Mouse (Mus musculus): ENCODE data around the gene Pde6h. TPM values are rescaled to one million over a fixed set of nuclear protein-coding genes. Genes with fewer than 3 reads are reported as not detected.

The Pde6h gene
- polyA plus RNA-seq, 1 experiment, result 0.12 TPM

DNA sequence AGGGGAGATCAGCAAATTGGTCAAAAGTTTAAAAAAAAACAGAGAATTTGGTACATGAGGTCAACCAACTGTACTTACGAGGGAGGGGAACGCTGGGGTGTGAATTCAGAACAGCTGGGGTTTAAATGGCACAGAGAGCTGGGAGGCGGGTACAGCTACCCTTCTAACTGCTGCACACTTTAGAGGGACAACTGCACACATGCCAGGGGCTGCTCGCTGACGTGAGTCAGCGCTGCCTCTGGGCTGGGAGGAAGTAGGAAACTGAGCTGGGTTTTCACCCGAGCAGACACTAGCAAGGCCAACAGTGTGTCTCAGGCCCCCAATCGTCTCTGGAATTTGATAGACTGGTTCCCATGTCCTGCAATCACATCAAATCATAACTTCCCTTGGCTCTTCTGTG is 1.4 kb downstream of the Pde6h start:
- H3ac ChIP-seq (ENCODE audit: control insufficient read depth, insufficient read length), result no peak overlapping the region
- no peak for TF ChIP-seq POLR2AphosphoS2 (IDR thresholded peaks at IDR 0.05; ENCODE audit: insufficient read length, low read depth)
- peak in 2 of 3 experiments; percentile 89 to 93 for TF ChIP-seq MYOD1 (IDR thresholded peaks at IDR 0.05; ENCODE audit: control insufficient read depth in 1 of 3, insufficient read length in 2 of 3, low read depth in 2 of 3)
- peak; percentile 40 for TF ChIP-seq TCF3 (IDR thresholded peaks at IDR 0.05; ENCODE audit: insufficient read length, low read depth)
- TF ChIP-seq MYOG (IDR thresholded peaks at IDR 0.05; ENCODE audit: control insufficient read depth in 1 of 3, insufficient read depth in 1 of 3, insufficient read length in 2 of 3, low read depth in 2 of 3), result peak; percentile 34 to 96 (median 86)
- H3K36me3 ChIP-seq (ENCODE audit: control insufficient read depth, insufficient read depth), result no peaks in the 10 kb centered on the region
- H3K79me2 ChIP-seq (ENCODE audit: control insufficient read depth, insufficient read depth), result no peaks in the 10 kb centered on the region
- H3K4me3 ChIP-seq, result no peak overlapping the region
- no peaks in the 10 kb centered on the region for H3K27me3 ChIP-seq (ENCODE audit: control insufficient read depth, insufficient read depth, insufficient read length)
- H3K4me2 ChIP-seq (ENCODE audit: low read depth), result peak overlapping the region; percentile 14

DNA sequence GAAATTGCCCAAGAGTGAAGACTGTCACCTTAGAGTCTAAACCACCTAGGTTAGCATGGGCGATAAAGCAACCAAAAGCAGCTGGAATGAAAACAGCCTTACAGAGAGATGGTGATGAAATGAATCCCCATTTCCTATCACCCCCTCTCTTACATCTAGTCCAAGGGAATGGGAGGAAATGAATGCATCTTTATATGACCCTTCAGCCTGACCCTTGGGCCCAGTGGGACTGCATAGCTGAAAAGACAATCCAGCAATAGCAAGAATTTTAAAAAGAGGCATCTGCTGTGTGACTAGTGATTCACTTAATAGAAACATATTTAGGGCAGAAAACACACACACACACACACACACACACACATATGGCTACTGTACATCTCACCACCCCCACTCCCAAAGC is 4.0 kb downstream of the Pde6h start:
- H3K36me3 ChIP-seq (ENCODE audit: control insufficient read depth, insufficient read depth), result no peaks in the 10 kb centered on the region
- no peak overlapping the region for H3K4me3 ChIP-seq
- no peak overlapping the region for H3ac ChIP-seq (ENCODE audit: control insufficient read depth, insufficient read length)
- no peaks in the 10 kb centered on the region for H3K27me3 ChIP-seq (ENCODE audit: control insufficient read depth, insufficient read depth, insufficient read length)
- TF ChIP-seq TCF3 (IDR thresholded peaks at IDR 0.05; ENCODE audit: insufficient read length, low read depth) (no peak), SRF (IDR thresholded peaks at IDR 0.05; ENCODE audit: control insufficient read depth, insufficient read length, low read depth) (no peak), MYOG (IDR thresholded peaks at IDR 0.05; ENCODE audit: control insufficient read depth in 1 of 3, insufficient read depth in 1 of 3, insufficient read length in 2 of 3, low read depth in 2 of 3) (no peak), MAX (IDR thresholded peaks at IDR 0.05; ENCODE audit: low read depth) (no peak), USF1 (IDR thresholded peaks at IDR 0.05; ENCODE audit: low read depth) (no peak), REST (IDR thresholded peaks at IDR 0.05; ENCODE audit: insufficient read depth, insufficient read length) (no peak), MYOD1 (IDR thresholded peaks at IDR 0.05; ENCODE audit: control insufficient read depth in 1 of 3, insufficient read length in 2 of 3, low read depth in 2 of 3) (no peak), TCF12 (IDR thresholded peaks at IDR 0.05; ENCODE audit: insufficient read depth, poor library complexity, severe bottlenecking) (no peak), POLR2A (IDR thresholded peaks at IDR 0.05; ENCODE audit: insufficient read length, low read depth) (no peak), POLR2AphosphoS2 (IDR thresholded peaks at IDR 0.05; ENCODE audit: insufficient read length, low read depth) (no peak), CEBPB (IDR thresholded peaks at IDR 0.05; ENCODE audit: insufficient read depth, poor library complexity, severe bottlenecking) (no peak)
- H3K79me2 ChIP-seq (ENCODE audit: control insufficient read depth, insufficient read depth), result no peaks in the 10 kb centered on the region
- no peak overlapping the region for H3K4me2 ChIP-seq (ENCODE audit: low read depth)

DNA sequence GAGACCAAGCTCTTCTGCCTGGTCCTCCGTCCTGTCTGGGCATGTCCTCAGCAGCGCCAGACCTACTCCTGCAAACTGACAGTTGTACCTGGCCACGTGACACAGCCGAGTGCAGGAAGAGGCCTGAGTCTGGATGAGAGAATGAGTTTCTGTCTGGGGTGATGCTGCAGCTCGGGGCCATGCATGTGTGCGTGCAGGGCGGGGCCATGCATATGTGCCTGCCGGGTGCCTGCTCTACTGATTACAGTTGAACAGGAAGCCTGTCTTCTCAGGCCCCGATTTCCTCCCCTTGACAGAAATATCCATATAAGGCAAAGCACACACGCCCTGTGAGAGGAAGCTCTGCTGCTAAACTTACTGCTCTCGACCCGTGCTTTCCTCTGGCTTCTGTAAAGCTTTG is 7.0 kb downstream of the Pde6h start:
- H3K79me2 ChIP-seq (ENCODE audit: control insufficient read depth, insufficient read depth), result no peaks in the 10 kb centered on the region
- TF ChIP-seq REST (IDR thresholded peaks at IDR 0.05; ENCODE audit: insufficient read depth, insufficient read length) (no peak), SRF (IDR thresholded peaks at IDR 0.05; ENCODE audit: control insufficient read depth, insufficient read length, low read depth) (peak; percentile 78)
- H3K27me3 ChIP-seq (ENCODE audit: control insufficient read depth, insufficient read depth, insufficient read length), result no peaks in the 10 kb centered on the region
- H3ac ChIP-seq (ENCODE audit: control insufficient read depth, insufficient read length), result no peak overlapping the region
- H3K4me3 ChIP-seq, result no peak overlapping the region
- no peak overlapping the region for H3K4me2 ChIP-seq (ENCODE audit: low read depth)
- H3K36me3 ChIP-seq (ENCODE audit: control insufficient read depth, insufficient read depth), result no peaks in the 10 kb centered on the region

DNA sequence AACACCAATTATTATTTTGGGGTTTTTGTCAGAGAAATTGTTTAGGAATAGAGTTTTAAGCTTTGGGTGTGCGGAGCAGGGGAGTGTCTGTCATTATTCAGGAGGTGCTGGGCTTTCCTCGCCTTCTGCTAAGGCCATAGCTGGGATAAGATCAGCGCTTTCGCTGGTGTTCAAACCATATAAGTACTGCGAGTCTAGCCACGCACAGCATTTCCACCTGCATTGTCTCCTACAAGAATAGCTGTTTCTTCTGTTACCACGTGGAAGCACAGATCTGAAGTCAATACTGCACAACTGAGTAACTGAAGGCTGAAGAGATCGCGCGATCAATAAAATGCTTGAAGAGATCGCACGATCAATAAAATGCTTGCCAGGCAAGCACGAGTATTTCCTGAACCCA is 7.6 kb downstream of the Pde6h start:
- no peaks in the 10 kb centered on the region for H3K27me3 ChIP-seq (ENCODE audit: control insufficient read depth, insufficient read depth, insufficient read length)
- no peak overlapping the region for H3K4me2 ChIP-seq (ENCODE audit: low read depth)
- H3K36me3 ChIP-seq (ENCODE audit: control insufficient read depth, insufficient read depth), result no peaks in the 10 kb centered on the region
- no peak overlapping the region for H3K4me3 ChIP-seq
- H3ac ChIP-seq (ENCODE audit: control insufficient read depth, insufficient read length), result no peak overlapping the region
- no peaks in the 10 kb centered on the region for H3K79me2 ChIP-seq (ENCODE audit: control insufficient read depth, insufficient read depth)
- no peak for TF ChIP-seq MAX (IDR thresholded peaks at IDR 0.05; ENCODE audit: low read depth)
- no peak for TF ChIP-seq TCF3 (IDR thresholded peaks at IDR 0.05; ENCODE audit: insufficient read length, low read depth)
- no peak for TF ChIP-seq POLR2AphosphoS2 (IDR thresholded peaks at IDR 0.05; ENCODE audit: insufficient read length, low read depth)
- TF ChIP-seq USF1 (IDR thresholded peaks at IDR 0.05; ENCODE audit: low read depth), result no peak
- TF ChIP-seq MYOG (IDR thresholded peaks at IDR 0.05; ENCODE audit: control insufficient read depth in 1 of 3, insufficient read depth in 1 of 3, insufficient read length in 2 of 3, low read depth in 2 of 3), result no peak

DNA sequence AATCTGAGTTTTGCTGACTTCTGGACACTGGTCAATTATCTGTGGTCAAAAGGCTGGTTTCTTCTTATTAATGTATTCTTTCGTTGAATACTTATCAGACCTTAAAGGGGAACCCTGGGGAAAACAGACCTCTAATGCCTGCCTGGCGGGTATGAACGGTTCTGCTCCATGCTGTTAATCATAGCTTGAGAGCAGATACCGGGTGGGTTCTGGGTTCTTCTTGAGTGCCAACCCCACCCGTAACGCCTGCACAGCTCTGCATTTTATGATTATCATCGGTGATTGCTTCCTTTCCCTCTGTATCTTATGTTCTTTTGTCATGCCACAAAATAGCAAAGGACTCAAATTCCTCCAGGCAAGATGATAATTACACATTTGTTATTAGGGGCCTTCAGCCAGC is 10.4 kb downstream of the Pde6h start:
- Histone ChIP-seq H3K36me3 (ENCODE audit: control insufficient read depth, insufficient read depth) (no peaks in the 10 kb centered on the region), H3ac (ENCODE audit: control insufficient read depth, insufficient read length) (no peak overlapping the region), H3K4me2 (ENCODE audit: low read depth) (no peak overlapping the region), H3K27me3 (ENCODE audit: control insufficient read depth, insufficient read depth, insufficient read length) (no peaks in the 10 kb centered on the region), H3K4me3 (no peak overlapping the region), H3K79me2 (ENCODE audit: control insufficient read depth, insufficient read depth) (no peaks in the 10 kb centered on the region)
- TF ChIP-seq MAX (IDR thresholded peaks at IDR 0.05; ENCODE audit: low read depth), result no peak
- no peak for TF ChIP-seq TCF12 (IDR thresholded peaks at IDR 0.05; ENCODE audit: insufficient read depth, poor library complexity, severe bottlenecking)
- TF ChIP-seq POLR2A (IDR thresholded peaks at IDR 0.05; ENCODE audit: insufficient read length, low read depth), result no peak
- TF ChIP-seq SRF (IDR thresholded peaks at IDR 0.05; ENCODE audit: control insufficient read depth, insufficient read length, low read depth), result no peak
- no peak for TF ChIP-seq TCF3 (IDR thresholded peaks at IDR 0.05; ENCODE audit: insufficient read length, low read depth)
- TF ChIP-seq REST (IDR thresholded peaks at IDR 0.05; ENCODE audit: insufficient read depth, insufficient read length), result no peak
- TF ChIP-seq E2F4 (IDR thresholded peaks at IDR 0.05; ENCODE audit: insufficient read depth), result no peak
- TF ChIP-seq POLR2AphosphoS2 (IDR thresholded peaks at IDR 0.05; ENCODE audit: insufficient read length, low read depth), result no peak
- no peak for TF ChIP-seq MYOD1 (IDR thresholded peaks at IDR 0.05; ENCODE audit: control insufficient read depth in 1 of 3, insufficient read length in 2 of 3, low read depth in 2 of 3)
- TF ChIP-seq CEBPB (IDR thresholded peaks at IDR 0.05; ENCODE audit: insufficient read depth, poor library complexity, severe bottlenecking), result no peak
- TF ChIP-seq MYOG (IDR thresholded peaks at IDR 0.05; ENCODE audit: control insufficient read depth in 1 of 3, insufficient read depth in 1 of 3, insufficient read length in 2 of 3, low read depth in 2 of 3), result no peak
- no peak for TF ChIP-seq USF1 (IDR thresholded peaks at IDR 0.05; ENCODE audit: low read depth)
